Mouse (Mus musculus) gastrocnemius, postnatal 4 days (tissue): ENCODE measurements around the gene Rcor2. TPM values are rescaled to one million over a fixed set of nuclear protein-coding genes. Genes with fewer than 3 reads are reported as not detected.
A peak's percentile ranks its signal among the peaks of the same experiment; 100 is the strongest.

Experiments
- DNase-seq, 2 experiments: peaks; one replicate each; pipeline ENCODE4 v3.0.0; 2021 to 2022; ENCODE audit warnings: low spot score in 2 of 2, mixed read lengths in 2 of 2
- total RNA-seq, 2 experiments: library from RNA; stranded (reverse); gene quantifications; 2 replicates each; pipeline ENCODE4 v1.2.3; 2021

Gene Rcor2
- total RNA-seq, 2 experiments from 2014 or later: 11.0 to 13.1 TPM

GRCm38 (mm10) chr19:7264088-7264765 is 2.9 kb upstream of the Rcor2 start:
- peak; percentile 63 to 80 for DNase-seq

DNA sequence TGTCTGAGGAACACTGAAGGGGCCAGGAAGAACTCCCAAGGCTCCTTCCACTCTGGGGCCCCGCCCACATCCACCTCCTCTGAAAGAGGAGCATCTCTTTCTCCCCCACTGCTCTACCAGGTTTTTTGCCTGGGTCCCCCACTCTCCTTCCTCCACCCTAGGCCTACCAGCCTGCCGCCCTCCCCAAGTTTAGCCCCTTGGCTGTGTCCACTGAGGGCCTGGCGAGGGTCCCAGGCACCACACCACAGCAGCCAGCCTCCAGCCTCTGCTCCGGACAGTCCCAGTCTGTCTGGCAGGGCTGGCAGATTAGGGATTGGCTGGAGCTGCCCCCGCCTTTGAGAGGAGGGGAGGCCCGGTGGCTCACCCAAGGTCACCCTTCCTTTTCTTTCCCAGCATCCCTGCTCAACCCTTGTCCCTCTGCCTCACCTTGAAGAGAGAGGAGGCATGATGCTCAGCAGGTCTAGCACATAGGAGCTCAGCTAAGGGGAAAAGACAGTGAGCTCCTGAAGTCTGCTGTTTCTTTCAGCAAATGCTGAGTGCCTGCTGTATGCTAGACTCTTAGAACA is 2.3 kb upstream of the Rcor2 start:
- DNase-seq: no peak

DNA sequence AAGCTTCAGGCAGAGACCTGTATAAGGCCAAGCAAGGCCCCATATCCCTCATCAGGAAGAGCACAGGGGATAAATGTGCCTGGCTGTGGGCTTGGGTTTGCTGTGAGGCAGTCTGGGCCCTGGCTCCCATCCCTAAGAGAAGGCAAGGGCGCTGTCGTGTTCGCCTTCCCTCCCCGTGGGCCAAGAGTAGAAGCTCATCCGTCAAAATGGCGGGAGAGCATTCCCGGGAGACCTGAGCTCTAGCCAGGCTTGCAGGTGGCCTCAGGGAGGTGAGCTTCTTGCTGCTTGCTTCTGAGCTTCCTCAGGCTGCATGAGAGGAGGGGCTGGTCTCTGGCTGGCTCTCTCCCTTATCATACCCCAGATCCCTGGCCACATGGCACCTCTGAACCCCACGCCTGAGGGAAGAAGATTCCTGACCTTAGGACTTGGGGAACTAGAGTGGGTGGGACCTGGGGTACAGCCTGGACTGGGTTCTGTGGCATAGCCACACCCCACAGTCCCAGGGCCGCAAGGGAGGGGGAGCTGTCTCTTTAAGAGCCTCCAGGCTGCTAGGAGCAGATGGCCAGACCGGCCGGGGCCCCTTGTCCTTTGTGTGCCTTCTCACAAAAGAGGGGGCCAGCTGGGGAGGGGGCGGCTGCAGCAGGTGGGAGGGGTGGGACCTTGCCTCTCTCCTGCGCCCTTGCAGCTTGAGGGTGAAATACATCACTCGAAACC is 1.5 kb upstream of the Rcor2 start:
- DNase-seq: no peak

DNA sequence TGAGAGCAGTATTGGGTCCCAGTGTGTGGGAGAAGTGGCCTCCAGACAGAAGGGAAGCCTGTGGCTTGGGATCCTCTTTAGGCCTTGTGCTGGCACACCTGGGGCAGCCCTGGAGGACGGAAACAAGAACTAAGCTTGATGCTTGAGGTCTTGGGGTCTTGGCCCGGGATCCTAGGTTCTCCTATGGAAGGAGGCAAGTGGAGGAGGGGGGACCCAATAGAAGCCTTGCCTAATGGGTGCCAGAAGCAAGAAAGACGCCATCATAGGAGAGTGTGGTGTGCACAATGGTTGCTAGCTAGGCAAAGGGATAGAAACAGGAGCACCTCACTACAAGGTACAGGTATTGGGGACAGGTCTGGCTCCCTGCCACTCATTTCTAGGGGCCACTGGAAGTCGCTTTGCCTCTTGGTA is 699 bp upstream of the Rcor2 start:
- no peak for DNase-seq

DNA sequence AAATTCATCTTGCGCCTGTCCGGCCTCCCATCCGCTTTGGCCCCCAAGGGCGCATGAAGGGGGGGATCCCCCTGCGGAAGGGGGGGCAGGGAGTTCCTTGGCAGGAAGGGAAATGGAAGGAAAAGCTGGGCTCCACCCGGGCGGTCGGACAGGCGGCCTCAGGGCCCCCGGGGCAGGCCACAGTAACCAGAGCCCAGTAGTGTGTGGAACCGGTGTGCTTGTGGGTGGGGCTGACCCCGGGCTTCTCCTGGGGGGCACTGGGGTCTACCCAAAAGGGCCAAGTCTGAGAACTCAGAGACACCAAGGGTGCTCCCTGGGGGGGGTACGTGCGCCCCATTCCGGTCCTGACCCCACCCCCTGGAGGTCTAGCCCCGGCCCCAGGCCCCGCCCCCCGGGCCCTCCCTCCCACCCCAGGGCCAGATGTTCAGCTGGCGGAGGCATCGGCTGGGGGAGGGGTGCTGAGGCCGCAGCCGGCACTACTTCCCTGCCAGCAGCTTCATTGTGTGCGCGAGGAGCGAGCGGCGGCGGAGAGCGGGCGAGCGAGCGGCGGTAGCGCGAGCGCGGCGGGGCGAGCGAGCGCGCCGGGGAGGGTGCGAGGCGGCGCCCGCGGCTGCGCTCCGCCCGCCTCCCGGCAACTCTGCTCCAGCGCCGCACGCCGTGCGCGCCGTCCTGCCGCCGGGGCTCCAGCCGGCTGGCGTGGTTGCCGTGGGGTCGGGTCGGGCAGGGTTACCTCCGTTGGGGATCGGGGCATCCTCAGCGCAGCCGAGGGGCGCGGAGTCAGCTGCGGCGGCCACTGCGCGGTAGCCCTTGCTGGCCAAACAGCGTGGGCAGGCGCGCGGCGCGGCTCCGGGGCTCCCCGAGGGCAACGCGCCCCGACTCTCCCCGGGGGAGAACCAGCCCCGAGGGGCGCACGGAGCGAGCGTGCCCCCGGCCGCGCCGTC is 926 bp downstream of the Rcor2 start:
- peak; percentile 78 to 88 for DNase-seq

- DNase-seq: peak; percentile 79 to 86
Observed at GRCm38 (mm10) chr19:7268722-7269090, 1.6 kb downstream of the Rcor2 start.

DNA sequence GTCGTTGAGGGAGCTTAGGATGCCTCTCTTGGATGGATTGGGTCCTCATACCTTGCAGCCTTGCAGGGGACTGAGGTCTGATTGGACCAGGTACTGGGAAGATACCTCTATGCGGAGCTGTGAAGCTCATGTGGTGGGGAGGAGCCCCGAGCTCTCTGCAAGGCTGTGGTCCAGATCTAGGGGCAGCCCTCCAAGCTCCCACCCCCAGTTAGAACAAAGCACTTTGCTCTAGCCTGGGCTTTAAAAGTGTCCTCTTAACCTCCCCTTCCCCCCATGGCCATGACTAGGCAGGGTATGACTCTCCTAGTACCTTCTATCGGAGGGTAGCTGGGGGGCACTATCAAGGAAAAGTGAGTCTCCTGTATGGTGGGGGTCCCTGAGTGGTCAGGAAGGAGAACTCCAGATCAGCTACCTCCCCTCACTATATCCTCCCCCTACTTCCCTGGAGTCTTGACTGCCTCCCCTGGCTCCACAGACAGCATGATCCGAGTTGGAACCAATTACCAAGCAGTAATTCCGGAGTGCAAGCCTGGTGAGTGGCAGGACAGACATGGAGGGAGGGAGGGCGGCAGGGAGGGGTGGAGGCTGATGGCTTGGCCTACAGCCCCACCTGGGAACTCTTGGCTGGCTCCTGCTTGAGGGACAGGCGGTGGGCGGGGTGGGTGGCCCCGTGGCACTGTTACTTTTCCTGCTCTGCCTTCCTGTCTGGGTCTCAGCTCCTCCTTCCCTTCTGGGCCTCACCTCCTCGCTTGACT is 2.3 kb downstream of the Rcor2 start:
- peak in 1 of 2 experiments; percentile 21 for DNase-seq

DNA sequence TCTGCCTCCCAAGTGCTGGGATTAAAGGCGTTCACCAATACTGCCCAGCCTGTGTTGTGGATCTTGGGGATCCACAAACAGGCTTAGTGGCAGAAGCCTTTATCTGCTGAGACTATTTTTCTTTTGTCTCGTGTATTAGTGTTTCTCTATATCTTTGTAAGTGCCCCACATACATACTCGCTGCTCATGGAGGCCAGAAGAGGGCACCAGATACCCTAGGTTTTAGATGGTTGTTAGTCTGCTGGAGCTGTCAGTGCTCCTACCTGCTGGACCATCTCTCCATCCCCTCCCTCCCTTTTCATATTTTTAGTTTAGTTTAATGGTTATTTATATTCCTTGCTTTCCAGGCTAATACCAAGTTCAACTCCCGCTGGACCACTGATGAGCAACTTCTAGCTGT is 6.4 kb downstream of the Rcor2 start:
- DNase-seq: no peak

- peak in 1 of 2 experiments; percentile 31 for DNase-seq
Observed at GRCm38 (mm10) chr19:7274326-7274990, 7.3 kb downstream of the Rcor2 start.

DNA sequence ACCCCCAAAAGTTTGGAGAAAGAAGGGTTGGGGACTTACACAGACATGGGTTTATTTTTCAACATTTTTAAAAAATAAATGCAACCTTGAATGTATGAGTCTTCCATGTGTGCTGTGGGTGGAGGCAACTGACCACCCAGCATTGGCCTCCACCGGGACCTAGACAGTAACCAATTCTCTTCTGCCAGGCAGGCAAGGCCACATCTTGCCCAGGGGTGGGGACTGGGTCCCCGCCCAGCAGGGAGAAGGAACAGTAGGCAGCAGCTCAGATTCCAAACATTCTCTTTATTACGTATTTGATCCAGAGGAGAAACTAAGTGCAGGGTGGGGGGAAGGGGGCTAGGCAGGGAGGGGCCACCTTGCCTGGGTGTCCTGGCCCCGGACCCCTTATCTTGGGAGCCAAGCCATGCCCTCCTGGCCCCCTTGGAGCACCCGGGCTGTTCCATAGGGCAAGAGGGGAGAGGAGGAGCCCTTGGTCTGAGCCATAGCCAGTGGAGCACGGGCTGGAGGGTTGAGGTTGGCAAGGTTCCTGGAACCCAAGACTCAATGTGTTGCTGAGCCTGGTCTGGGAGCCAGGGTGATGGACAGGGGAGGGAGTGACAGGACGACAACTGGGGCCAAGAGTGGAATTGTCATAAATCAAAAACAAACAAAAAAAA is 8.1 kb downstream of the Rcor2 start:
- DNase-seq: peak in 1 of 2 experiments; percentile 16

- DNase-seq: no peak
Observed at GRCm38 (mm10) chr19:7276053-7276659, 9.0 kb downstream of the Rcor2 start.

GRCm38 (mm10) chr19:7276796-7277195 is 9.7 kb downstream of the Rcor2 start:
- no peak for DNase-seq

- DNase-seq: no peak
Observed at GRCm38 (mm10) chr19:7278200-7278906, 11.2 kb downstream of the Rcor2 start.

- peak in 1 of 2 experiments; percentile 61 for DNase-seq
Observed at GRCm38 (mm10) chr19:7279114-7279513, 12.0 kb downstream of the Rcor2 start.

DNA sequence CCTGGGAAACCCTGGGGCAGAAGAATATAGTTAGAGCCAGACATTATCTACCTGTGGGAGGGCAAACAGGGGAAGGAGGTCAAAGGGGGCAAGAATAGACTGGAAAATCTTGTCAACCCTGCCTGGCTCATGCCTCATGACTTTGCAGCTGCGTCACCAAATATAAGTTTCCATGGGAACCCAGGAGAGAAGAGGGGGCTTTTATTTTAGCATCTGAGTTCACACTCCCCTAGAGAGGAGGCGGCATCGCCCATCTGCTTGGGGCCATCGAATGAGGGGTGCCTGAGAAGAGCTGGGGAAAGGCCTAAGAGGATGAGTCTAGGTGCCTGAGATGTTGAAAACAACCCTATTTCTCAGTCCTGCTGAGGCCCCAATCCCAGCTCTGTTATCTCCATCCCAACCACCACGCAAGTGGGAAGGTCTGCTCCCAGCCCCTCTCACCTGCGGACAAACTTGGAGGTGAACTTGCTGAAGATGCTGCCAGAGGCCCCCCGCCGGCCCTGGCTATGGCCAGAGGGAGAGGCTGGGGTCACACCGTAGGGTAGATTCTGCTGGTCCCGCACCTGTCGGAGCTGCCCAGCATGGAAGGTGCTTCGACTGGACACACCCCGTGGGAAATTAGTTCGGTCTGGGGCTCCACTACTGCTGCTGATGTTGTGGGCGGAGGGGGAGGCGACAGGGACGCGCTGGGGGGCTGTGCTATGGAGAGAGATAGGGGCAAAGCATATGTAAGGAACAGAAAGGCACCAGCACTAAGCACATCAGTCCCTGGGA is 13.6 kb downstream of the Rcor2 start:
- DNase-seq: no peak

GRCm38 (mm10) chr19:7286563-7287315 is 19.6 kb downstream of the Rcor2 start:
- no peak for DNase-seq

GRCm38 (mm10) chr19:7288288-7288687 is 21.2 kb downstream of the Rcor2 start:
- no peak for DNase-seq
